10 mouse cellular contexts compared by ENCODE assay signal in the genomic region with DNA sequence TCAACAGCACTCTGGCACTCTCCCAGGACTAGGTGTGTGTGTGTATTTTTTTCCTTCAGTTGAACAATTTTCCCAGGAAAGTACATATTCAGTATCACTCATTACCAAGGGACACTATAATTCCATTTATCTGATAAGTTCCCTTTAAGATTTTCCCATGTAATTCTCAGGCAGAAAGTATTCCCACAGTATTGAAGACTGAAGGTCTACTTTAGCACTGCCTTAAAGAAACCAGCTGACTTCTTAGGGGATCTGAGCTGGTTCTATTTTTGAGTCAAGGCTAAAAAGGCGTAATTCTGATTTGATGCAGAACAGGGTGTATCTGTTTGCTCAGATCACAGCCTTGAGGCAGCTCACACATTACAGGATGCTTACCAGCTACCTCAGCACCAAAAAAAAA. TPM values are rescaled to one million over a fixed set of nuclear protein-coding genes. Genes with fewer than 3 reads are reported as not detected.
DNase-seq lines count a peak whose midpoint lies in the region; ATAC-seq and TF ChIP-seq lines count a peak whose summit lies in the region.
"Had no signal": no experiment of that assay in that cellular context is flagged by ENCODE, and none has a peak within 500 bp of the region (broad histone marks: within the 10 kb centered on the region; RNA-seq: fewer than 3 reads in every experiment).

No protein-coding gene starts in this region.

- H3K27me3 ChIP-seq in kidney, postnatal 0 days (ENCODE audit: insufficient read depth, low read length): no peaks in the 10 kb centered on the region
- no peaks in the 10 kb centered on the region for H3K27me3 ChIP-seq in embryonic facial prominence, embryonic 12.5 days
- H3K27me3 ChIP-seq in hindbrain, postnatal 0 days (ENCODE audit: insufficient read depth, low read length): no peaks in the 10 kb centered on the region
- H3K27me3 ChIP-seq in midbrain, embryonic 15.5 days (replicated peaks): no peaks in the 10 kb centered on the region

- ATAC-seq in kidney, postnatal 0 days (replicated peaks; ENCODE audit: low FRiP score, low read depth): no peak
- no peak for ATAC-seq in embryonic facial prominence, embryonic 12.5 days (ENCODE audit: insufficient number of reproducible peaks, insufficient read depth, low FRiP score, low TSS enrichment)
- ATAC-seq in hindbrain, postnatal 0 days: no peak
- ATAC-seq in midbrain, embryonic 15.5 days (replicated peaks): no peak

- H3K27ac ChIP-seq in kidney, postnatal 0 days: no peak overlapping the region
- no peak overlapping the region for H3K27ac ChIP-seq in embryonic facial prominence, embryonic 12.5 days
- H3K27ac ChIP-seq in hindbrain, postnatal 0 days: no peak overlapping the region
- no peak overlapping the region for H3K27ac ChIP-seq in midbrain, embryonic 15.5 days

- peak overlapping the region; percentile 24 for H3K4me3 ChIP-seq in kidney, postnatal 0 days (replicated peaks; ENCODE audit: low read depth, low read length)
- H3K4me3 ChIP-seq in embryonic facial prominence, embryonic 12.5 days: peak overlapping the region; percentile 23
- peak overlapping the region; percentile 26 for H3K4me3 ChIP-seq in hindbrain, postnatal 0 days (ENCODE audit: low read length)
- peak overlapping the region; percentile 27 for H3K4me3 ChIP-seq in midbrain, embryonic 15.5 days

- intact Hi-C loops in left cerebral cortex, postnatal 25 days (cut with DNase I): no loop called here

- H3K4me2 ChIP-seq in kidney, postnatal 0 days (ENCODE audit: low read length): peak overlapping the region; percentile 62
- peak overlapping the region; percentile 49 for H3K4me2 ChIP-seq in embryonic facial prominence, embryonic 12.5 days (replicated peaks)
- peak overlapping the region; percentile 79 for H3K4me2 ChIP-seq in hindbrain, postnatal 0 days (ENCODE audit: low read depth, low read length)
- H3K4me2 ChIP-seq in midbrain, embryonic 15.5 days: peak overlapping the region; percentile 53

- H3K9ac ChIP-seq in kidney, postnatal 0 days (ENCODE audit: low read depth, low read length): no peak overlapping the region; the same call in 1 of the 2 replicates
- no peak overlapping the region for H3K9ac ChIP-seq in embryonic facial prominence, embryonic 12.5 days
- H3K9ac ChIP-seq in hindbrain, postnatal 0 days (replicated peaks; ENCODE audit: low read length): no peak overlapping the region
- H3K9ac ChIP-seq in midbrain, embryonic 15.5 days: no peak overlapping the region

- DNase-seq in kidney, postnatal 0 days (ENCODE audit: low spot score): no peak
- DNase-seq in kidney, postnatal 14 days: no peak
- no peak for DNase-seq in hindbrain, postnatal 0 days (ENCODE audit: low spot score)
- DNase-seq in layer of hippocampus, adult 9-10 months (ENCODE audit: low spot score): no peak
- no peak for DNase-seq in right cerebral cortex, adult 18-20 months
- no peak for DNase-seq in left cerebral cortex, postnatal 25 days (ENCODE audit: low spot score in 2 of 2)
- DNase-seq: thymus, postnatal 14 days had no signal

- WGBS in kidney, postnatal 0 days: 44% methylated on average over 1 of the region's 1 CpGs
- 46% methylated on average over 1 of the region's 1 CpGs for WGBS in embryonic facial prominence, embryonic 12.5 days
- 42% methylated on average over 1 of the region's 1 CpGs for WGBS in hindbrain, postnatal 0 days
- WGBS in midbrain, embryonic 15.5 days: 45% methylated on average over 1 of the region's 1 CpGs

- peaks cover 7% of the 10 kb centered on the region; the same call in 1 of the 2 replicates for H3K4me1 ChIP-seq in kidney, postnatal 0 days (replicated peaks; ENCODE audit: insufficient read depth, low read length)
- peaks cover 18% of the 10 kb centered on the region for H3K4me1 ChIP-seq in embryonic facial prominence, embryonic 12.5 days
- peaks cover 19% of the 10 kb centered on the region for H3K4me1 ChIP-seq in hindbrain, postnatal 0 days (ENCODE audit: insufficient read depth, low read length)
- H3K4me1 ChIP-seq in midbrain, embryonic 15.5 days: peaks cover 35% of the 10 kb centered on the region

- TF ChIP-seq CTCF in kidney, postnatal 0 days (IDR thresholded peaks at IDR 0.05; ENCODE audit: low read depth): no peak
- TF ChIP-seq CTCF in hindbrain, postnatal 0 days (IDR thresholded peaks at IDR 0.05; ENCODE audit: low read depth): no peak

- H3K9me3 ChIP-seq in kidney, postnatal 0 days (replicated peaks; ENCODE audit: low read length): no peaks in the 10 kb centered on the region
- no peaks in the 10 kb centered on the region for H3K9me3 ChIP-seq in embryonic facial prominence, embryonic 12.5 days
- H3K9me3 ChIP-seq in hindbrain, postnatal 0 days (ENCODE audit: low read length): no peaks in the 10 kb centered on the region
- no peaks in the 10 kb centered on the region for H3K9me3 ChIP-seq in midbrain, embryonic 15.5 days

- peaks cover 7% of the 10 kb centered on the region; the same call in 1 of the 2 replicates for H3K36me3 ChIP-seq in kidney, postnatal 0 days (ENCODE audit: insufficient read depth, low read length)
- peaks cover 35% of the 10 kb centered on the region for H3K36me3 ChIP-seq in embryonic facial prominence, embryonic 12.5 days
- H3K36me3 ChIP-seq in hindbrain, postnatal 0 days (ENCODE audit: insufficient read depth, low read length): peaks cover 6% of the 10 kb centered on the region
- peaks cover 9% of the 10 kb centered on the region; the same call in 1 of the 2 replicates for H3K36me3 ChIP-seq in midbrain, embryonic 15.5 days (replicated peaks)

RNA-seq across cellular contexts. Expression of a gene that starts 2.9 kb away (rescaled TPM):
- 0.38 and 0.49 TPM in 2 replicates for polyA plus RNA-seq in kidney, postnatal 0 days (2015; fragmentation: Nextera tagmentation; extraction: Ambion mirVana)
- 1.5 and 1.8 TPM in 2 replicates for polyA plus RNA-seq in embryonic facial prominence, embryonic 12.5 days (2016; fragmentation: Nextera tagmentation; extraction: Ambion mirVana)
- total RNA-seq in hindbrain, postnatal 0 days (2014; rRNA removed): 0.18 and 2.2 TPM in 2 replicates
- polyA plus RNA-seq in hindbrain, postnatal 0 days (2015; fragmentation: Nextera tagmentation; extraction: Ambion mirVana): 1.4 and 1.5 TPM in 2 replicates
- 1.2 and 1.6 TPM in 2 replicates for polyA plus RNA-seq in midbrain, embryonic 15.5 days (2015; fragmentation: Nextera tagmentation; extraction: Ambion mirVana)
- 1 to 10 TPM; 1.2 to 1.4 TPM for total RNA-seq in left cerebral cortex, postnatal 25 days (2021)

RNA-seq across cellular contexts. Expression of a gene that starts 3.5 kb away (rescaled TPM):
- 84.2 and 86.5 TPM in 2 replicates for polyA plus RNA-seq in kidney, postnatal 0 days (2015; fragmentation: Nextera tagmentation; extraction: Ambion mirVana)
- polyA plus RNA-seq in embryonic facial prominence, embryonic 12.5 days (2016; fragmentation: Nextera tagmentation; extraction: Ambion mirVana): 130 and 143 TPM in 2 replicates
- total RNA-seq in hindbrain, postnatal 0 days (2014; rRNA removed): 140 TPM in 2 replicates
- polyA plus RNA-seq in hindbrain, postnatal 0 days (2015; fragmentation: Nextera tagmentation; extraction: Ambion mirVana): 73.1 and 78.8 TPM in 2 replicates
- 112 and 117 TPM in 2 replicates for polyA plus RNA-seq in midbrain, embryonic 15.5 days (2015; fragmentation: Nextera tagmentation; extraction: Ambion mirVana)
- total RNA-seq in left cerebral cortex, postnatal 25 days (2021): 100 to 1,000 TPM; 104 to 108 TPM

RNA-seq across cellular contexts. Expression of a gene that starts 27.6 kb away (rescaled TPM):
- polyA plus RNA-seq in kidney, postnatal 0 days (2015; fragmentation: Nextera tagmentation; extraction: Ambion mirVana): not detected in 2 replicates
- not detected in 2 replicates for polyA plus RNA-seq in embryonic facial prominence, embryonic 12.5 days (2016; fragmentation: Nextera tagmentation; extraction: Ambion mirVana)
- total RNA-seq in hindbrain, postnatal 0 days (2014; rRNA removed): not detected in 2 replicates
- not detected in 2 replicates for polyA plus RNA-seq in hindbrain, postnatal 0 days (2015; fragmentation: Nextera tagmentation; extraction: Ambion mirVana)
- not detected in 2 replicates for polyA plus RNA-seq in midbrain, embryonic 15.5 days (2015; fragmentation: Nextera tagmentation; extraction: Ambion mirVana)
- total RNA-seq in left cerebral cortex, postnatal 25 days (2021): not detected
- total RNA-seq: neutrophil, adult 5-6 weeks had no signal

RNA-seq across cellular contexts. Expression of a gene that starts 35.0 kb away (rescaled TPM):
- not detected in 2 replicates for polyA plus RNA-seq in kidney, postnatal 0 days (2015; fragmentation: Nextera tagmentation; extraction: Ambion mirVana)
- not detected in 2 replicates for polyA plus RNA-seq in embryonic facial prominence, embryonic 12.5 days (2016; fragmentation: Nextera tagmentation; extraction: Ambion mirVana)
- not detected in 2 replicates for total RNA-seq in hindbrain, postnatal 0 days (2014; rRNA removed)
- polyA plus RNA-seq in hindbrain, postnatal 0 days (2015; fragmentation: Nextera tagmentation; extraction: Ambion mirVana): not detected in 2 replicates
- not detected in 2 replicates for polyA plus RNA-seq in midbrain, embryonic 15.5 days (2015; fragmentation: Nextera tagmentation; extraction: Ambion mirVana)
- not detected for total RNA-seq in left cerebral cortex, postnatal 25 days (2021)
- total RNA-seq: neutrophil, adult 5-6 weeks had no signal

RNA-seq across cellular contexts. Expression of a gene that starts 36.0 kb away (rescaled TPM):
- 0.29 TPM in 1 of 2 replicates, not detected in the other for polyA plus RNA-seq in kidney, postnatal 0 days (2015; fragmentation: Nextera tagmentation; extraction: Ambion mirVana)
- polyA plus RNA-seq in embryonic facial prominence, embryonic 12.5 days (2016; fragmentation: Nextera tagmentation; extraction: Ambion mirVana): not detected in 2 replicates
- total RNA-seq in hindbrain, postnatal 0 days (2014; rRNA removed): not detected in 2 replicates
- not detected in 2 replicates for polyA plus RNA-seq in hindbrain, postnatal 0 days (2015; fragmentation: Nextera tagmentation; extraction: Ambion mirVana)
- not detected in 2 replicates for polyA plus RNA-seq in midbrain, embryonic 15.5 days (2015; fragmentation: Nextera tagmentation; extraction: Ambion mirVana)
- total RNA-seq in left cerebral cortex, postnatal 25 days (2021): not detected
- total RNA-seq: neutrophil, adult 5-6 weeks had no signal
